Mouse (Mus musculus) hematopoietic stem cell, adult 5-6 weeks (primary cell): ENCODE measurements around the gene Sox11. TPM values are rescaled to one million over a fixed set of nuclear protein-coding genes. Genes with fewer than 3 reads are reported as not detected.

ENCODE experiments used
- ATAC-seq, 2 experiments: fragments of 125-278 bp in 1 of 2; replicated peaks in 1 of 2; 2 replicates each; pipeline ENCODE4 v1.8.0; 2016 to 2017; ENCODE audit warnings: inconsistent platforms in 2 of 2, mild to moderate bottlenecking in 2 of 2, moderate number of reproducible peaks in 2 of 2, low read depth in 1 of 2, moderate TSS enrichment in 1 of 2; ENCODE audit not compliant: low FRiP score in 2 of 2, poor library complexity in 2 of 2, severe bottlenecking in 2 of 2, insufficient read depth in 1 of 2, low TSS enrichment in 1 of 2
- total RNA-seq: library from RNA; stranded (forward); fragments of 172-1452, 232-1000 nt; gene quantifications from 2 replicates; pipeline ENCODE4 v1.2.3, GENCODE M21; 2017

The Sox11 gene
- total RNA-seq = not detected in 2 replicates

DNA sequence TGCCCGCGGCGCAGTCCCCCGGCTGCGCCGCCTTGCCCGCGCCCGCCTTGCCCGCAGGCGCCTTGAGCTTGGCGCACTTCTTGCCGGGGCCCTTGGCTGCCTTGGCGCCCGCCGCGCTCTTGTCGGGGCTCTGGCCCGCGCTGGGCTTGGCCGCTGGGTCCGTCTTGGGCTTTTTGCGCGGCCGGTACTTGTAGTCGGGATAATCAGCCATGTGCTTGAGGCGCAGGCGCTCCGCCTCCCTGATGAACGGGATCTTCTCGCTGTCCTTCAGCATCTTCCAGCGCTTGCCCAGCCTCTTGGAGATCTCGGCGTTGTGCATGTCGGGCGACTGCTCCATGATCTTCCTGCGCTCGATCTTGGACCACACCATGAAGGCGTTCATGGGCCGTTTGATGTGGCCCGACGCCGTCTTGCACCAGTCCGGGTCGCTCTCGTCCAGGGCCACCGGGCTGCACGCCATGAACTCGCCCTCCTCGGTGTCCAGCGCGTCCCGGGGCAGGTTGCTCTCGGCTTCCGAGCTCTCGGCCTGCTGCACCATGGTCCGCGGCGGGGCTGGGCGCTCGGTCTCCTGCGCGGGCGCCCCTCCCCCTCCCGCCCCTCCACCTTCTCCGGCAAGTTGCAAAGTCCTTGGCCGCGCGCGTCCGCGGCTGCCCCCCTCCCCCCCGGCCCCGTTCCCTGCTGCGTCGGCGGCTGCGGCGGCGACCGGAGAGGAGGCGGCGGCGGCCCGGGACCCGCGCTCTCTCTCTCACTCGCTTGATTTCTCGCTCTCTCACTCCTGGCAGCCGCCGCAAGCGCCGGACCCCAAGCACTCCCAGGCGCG is at the start of gene Sox11:
Gene Sox11, minus strand, starts transcription at position 704 of the 820 bp plus-strand sequence.
- peak in 1 of 2 experiments; percentile 21; a peak in 1 of 4 replicates for ATAC-seq

DNA sequence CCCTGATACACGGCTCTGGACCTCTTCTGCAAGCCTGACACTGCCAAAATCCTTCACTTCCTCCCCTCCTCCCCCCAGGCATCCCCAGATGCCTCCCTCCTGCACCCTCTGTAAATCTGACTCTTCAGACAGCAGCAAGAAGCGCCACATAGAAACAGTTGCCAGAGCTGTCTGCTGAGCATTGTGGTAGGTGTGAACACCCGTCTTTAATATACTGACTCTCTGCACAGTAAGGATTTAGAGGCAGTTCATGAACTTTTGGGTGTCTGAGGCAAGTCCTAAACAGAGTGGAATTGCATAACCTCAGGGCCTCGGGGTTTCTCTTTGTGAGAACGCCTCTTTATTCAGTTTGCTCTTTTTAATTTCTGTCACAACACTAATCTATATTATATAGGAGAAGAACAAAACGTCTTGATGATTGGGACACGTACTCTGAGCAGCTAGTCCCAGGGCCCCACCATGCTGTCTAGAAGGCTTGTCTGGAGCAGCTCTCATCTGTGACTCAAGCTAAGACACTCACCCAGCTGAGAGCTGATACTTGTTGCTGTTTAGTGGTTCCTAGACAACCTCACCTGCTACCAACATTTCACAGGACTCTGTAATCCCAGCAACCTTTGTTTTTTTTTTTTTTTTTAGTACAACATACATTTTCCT is 49.4 kb upstream of the Sox11 start:
- ATAC-seq = no peak

DNA sequence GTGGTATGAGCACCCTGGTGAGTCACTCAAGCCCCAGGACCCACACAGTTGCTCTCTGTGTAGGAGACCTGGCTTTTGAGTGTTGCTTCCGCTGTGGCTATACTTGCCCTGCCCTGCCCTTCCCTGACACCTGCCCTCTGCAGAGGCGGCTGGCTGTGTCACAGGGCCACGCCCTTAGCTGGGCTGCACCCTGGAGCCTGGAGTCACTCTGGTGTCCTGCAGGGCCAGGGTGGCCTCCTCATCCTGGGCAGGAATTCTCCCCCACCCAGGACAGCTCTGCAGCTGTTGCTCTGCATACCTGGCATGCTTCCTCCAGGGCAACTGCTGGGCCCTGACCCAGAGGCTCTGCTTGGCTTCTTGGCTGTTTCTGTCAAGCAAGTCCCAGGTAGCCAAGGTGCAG is 48.1 kb upstream of the Sox11 start:
- no peak for ATAC-seq

DNA sequence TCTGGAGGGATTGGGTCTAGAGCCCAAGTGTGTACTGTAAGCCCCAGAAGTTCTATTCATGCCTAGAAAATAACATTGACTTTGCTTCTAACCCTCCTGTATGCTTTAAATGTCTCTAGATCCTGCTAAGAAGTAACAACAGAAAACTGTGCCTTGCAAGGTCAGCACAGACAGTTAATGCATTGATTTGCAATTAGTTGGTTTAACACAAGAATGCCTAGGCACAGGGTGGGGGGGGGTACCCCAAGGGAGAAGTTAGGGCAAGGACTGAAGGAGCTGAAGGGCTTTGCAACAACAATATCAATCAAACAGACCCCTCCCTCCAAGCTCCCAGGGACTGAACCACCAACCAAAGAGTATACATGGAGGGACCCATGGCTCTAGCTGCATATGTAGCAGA is 47.1 kb upstream of the Sox11 start:
- ATAC-seq = no peak

DNA sequence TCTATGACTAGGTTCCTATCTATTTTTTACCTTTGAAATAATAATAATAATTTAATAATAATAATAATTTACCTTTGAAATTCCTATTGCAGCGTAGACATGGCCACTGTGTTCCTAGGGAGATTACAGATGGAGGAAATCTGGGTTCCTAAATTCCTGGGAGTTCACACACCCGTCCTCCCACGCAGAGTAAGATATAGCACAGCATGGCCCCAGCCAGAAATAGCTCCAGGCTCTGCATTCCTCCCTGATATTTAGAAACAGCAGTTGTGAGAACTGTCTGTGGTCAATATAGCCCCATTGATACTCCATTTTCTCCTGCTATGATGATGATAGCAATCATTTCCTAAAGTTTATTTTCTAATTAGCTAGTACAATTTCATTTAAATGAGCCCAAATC is 30.1 kb upstream of the Sox11 start:
- no peak for ATAC-seq

DNA sequence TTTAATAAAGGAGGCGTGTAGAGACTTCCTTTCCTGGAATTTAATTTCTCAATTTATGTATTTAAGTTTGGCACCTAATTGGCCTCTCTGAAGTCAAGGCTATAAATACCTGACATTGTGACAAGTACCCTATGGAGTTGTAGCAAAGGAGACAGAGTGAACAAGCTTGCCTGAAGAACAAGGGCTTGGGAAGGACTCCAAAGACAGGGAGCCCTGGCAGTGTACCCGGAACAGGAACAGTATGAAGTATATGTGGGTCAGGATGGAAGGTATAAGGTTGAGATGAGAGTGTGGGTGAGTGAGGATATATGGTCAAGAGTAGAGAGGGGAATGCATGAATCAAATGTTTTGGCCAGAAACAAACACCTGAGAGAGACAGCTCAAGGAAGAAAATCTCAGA is 28.4 kb upstream of the Sox11 start:
- ATAC-seq = no peak

DNA sequence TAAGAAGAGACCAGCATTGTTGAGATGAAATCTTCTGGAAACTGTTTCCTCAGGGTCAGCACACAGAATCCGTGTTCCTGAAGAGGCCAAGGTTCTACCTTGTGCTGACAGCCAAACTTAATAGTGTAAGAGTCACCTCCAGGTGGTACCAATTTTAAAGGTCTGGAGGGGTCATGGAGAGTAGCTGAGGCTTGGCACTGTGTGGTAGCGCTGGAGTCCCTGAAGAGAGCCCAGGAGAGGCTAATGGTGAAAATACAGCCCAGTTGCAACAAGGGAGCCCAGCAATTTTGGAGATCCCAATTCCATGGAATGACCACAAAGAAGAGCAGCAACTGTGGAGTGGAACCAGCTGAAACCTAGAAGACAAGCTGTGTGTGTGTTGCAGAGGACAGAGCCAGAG is 25.1 kb upstream of the Sox11 start:
- no peak for ATAC-seq

DNA sequence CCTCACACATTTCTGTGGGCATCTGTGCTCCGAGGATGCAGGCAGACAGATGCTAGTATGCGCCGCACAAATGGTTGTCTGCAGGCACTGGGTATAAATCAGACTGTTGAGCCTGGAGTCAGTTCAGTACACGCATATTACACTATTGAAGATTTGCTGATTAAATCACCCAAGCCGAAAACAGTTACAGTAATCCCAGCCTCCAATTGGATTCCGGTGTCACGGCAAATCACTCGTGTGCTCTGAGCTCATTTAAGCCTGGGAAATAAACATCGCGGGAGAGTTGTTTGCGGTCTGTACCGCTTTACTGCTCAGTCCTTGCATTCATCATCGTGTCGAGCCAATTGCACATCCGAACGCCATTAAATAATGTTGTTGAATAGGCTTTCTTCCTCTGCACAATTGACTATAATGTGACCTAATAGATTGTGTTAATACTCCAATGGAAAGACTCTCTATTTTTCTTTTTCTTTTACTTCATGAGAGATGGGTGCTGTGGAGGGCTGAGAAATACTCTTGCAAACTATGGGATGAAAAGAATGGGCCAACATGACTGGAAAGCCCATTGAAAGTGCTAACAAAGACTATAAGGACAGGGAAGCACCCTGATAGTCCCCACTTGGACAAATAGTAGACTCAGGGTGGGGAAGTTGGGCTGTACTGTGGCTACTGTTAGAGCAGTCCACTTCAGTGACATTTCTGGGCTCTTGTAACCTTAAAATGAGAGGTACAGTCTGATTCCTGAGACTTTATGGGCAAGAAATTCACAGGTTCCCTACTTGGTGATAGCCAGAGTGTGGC is 21.7 kb upstream of the Sox11 start:
- ATAC-seq = no peak

DNA sequence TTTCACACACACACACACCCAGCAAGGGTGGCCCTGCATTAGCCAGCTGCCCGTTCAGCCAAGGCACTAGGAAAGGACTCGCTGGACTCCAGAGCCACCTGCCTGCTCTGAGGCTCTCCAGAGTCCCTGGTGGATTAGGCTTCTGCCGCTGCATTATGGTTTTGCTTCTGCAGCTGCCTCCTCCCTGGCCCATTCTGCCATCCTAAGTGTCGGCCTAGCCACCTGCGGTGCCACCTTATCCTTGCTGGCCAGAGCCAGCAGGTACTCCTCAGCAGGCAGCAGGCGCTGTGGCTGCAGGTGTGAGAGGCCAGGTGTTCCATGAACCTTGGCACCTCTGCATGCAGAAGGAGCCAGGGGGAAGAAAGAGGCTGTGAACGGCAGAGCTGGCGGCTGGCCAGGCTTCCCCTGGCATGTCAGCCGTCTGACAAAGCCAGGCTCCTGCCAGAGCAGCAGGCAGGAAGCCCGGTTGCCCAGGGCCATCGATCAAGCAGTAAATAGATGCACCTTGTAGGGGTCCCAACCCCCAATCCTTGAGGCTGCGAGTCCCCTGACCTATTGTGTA is 14.8 kb upstream of the Sox11 start:
- ATAC-seq = no peak

DNA sequence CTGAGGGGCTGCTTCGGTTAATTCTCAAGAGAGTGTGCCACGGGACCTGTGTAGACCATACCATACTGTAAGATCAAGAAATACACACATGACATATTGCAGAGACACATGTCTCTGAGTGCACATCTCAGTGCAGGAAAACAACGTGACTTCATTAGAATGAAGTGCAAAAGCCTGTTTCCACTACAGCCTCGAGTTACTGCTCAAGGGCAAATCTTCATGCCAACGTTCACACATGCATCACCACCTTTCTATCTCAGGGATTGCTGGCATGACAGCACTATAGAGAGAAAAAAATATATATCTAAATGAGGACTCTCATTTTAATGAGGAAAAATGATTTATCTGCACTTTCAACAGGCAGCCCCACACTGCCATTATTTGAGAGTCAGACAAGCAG is 14.2 kb upstream of the Sox11 start:
- ATAC-seq = no peak

DNA sequence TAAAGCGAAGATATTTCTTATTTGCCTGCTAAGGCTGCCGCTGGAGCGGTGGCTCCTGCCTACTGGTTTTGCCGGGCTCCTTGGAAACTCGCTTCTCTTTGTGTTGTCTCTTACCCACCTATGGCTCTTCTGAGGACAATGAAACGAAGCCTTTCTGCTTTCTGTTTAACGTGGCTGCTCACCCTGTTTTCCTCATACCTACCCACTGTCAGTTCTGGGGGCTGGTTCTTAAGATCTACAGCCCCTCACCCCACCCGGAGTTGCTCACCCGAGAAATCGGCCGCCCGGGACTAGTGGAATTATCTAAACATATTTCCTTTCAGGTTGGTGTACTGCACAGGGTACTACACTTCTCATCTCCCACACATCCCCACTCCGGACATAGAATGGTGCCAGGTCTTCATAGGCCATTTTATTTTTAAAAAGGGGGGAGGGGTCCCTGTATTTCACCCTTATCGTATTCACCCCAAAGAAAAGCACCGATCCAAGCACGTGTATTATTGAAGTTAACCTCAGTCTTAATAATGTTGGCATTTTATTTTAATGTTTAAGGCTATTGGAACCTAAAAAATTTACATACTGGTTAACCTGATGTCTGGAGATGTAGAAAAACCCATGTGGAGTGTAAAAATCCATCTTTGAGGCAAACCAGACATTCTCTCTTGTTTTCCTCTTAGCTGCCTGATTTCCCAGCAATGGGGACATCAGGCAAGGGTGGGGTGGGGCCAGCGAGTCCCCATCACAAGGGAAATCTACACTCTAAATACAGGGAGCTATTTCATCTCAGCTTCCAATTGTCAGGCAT is 1.4 kb upstream of the Sox11 start:
- ATAC-seq = no peak

DNA sequence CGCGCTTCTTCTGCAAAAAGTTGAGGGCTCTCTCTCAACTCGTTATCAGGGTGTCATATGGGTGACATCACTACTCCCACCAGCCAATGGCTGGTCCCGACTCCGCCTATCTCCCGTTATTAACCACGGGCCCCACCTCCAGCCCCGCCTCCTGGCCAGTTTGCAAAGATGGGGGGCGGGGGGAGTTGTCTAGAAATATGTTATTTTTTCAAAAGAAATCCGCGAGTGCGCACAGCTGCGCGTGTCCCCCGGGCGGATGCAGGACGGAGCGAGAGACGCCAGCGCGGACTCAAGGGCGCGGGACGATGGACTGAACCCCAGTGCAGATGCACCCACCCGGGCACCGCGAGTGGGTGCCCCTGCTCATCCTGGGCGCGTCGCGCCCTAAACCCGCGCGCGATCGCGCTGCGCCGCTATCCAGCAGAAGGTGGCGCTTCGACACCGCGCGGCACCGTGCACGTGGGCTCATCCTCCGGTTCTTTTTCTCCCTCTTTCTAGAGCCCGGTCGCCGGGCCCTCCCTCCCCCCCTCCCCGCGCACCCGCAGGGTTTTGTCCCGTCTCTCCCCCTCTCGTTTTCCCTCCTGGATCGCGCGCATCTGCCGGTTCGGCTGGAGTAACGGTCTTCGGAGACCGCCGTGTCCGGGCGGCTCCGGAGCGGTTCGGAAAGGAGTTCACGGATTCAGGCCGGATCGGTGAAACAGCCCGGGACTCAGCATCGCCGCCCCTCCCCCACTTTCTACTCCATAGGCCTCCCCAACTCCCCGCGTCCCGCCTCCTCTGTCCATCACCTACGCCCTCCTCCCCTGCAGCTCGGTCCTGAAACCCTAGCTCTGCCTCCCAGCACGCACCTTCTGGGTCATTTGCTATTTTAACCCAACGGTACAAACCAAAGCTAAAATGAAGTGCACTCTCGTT is 574 bp upstream of the Sox11 start:
- ATAC-seq = no peak

DNA sequence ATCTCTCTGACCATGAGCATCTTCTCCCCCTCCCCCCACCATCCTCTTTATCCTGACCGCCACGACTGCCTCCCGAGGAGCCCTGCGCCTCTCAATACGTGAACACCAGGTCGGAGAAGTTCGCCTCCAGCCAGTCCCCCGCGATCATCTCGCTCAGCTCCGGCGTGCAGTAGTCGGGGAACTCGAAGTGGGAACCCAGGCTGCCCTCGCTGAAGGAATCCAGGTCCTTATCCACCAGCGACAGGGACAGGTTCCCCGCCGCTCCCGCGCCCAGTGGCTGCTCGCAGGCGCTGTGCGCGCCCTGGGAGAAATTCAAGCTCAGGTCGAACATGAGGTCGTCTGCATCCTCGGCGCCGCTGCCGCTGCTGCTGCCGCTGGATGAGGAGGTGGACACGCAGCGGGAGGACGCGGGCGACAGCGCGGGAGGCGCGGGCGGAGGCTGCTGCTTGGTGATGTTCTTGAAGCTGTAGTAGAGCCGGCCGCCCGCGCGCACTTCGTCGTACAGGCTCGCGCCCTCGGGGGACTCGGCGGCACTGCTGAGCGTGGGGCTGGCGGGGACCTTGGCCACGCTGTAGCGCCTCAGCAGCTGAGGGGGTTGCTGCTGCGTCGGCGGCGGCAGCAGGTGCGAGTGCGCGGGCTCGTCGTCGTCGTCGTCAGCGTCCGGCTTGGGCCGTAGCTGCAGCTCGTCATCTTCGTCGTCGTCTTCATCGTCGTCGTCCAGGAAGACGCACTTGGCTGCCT is 1.1 kb downstream of the Sox11 start:
- no peak for ATAC-seq

DNA sequence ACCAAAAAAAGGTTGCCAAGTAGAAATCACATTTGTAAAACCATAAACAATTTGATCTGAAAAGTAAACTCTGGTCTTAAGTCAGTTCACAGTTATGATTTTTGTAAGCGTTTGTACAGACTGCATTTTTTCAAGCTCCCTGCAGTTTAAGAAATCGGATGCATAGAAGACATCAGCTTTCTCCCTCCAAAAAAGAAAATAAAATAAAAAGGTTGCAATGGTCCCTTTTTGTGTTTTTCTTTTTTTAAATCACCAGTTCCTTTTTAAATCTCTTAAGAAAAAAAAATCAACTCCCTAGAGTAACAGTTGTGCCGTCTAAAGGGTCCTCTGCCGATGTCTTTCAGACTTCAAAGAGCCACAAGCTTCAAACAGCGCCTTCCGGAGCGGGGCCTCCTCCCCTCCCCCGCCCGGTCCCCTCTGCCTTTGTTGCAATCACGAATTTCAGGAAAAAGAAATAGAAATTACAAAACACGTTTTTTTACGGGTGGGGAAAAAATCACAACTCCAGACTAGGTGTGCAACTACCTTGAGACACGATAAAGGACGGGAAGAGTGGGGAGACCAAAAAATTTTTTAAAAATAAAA is 1.8 kb downstream of the Sox11 start:
- ATAC-seq = no peak

DNA sequence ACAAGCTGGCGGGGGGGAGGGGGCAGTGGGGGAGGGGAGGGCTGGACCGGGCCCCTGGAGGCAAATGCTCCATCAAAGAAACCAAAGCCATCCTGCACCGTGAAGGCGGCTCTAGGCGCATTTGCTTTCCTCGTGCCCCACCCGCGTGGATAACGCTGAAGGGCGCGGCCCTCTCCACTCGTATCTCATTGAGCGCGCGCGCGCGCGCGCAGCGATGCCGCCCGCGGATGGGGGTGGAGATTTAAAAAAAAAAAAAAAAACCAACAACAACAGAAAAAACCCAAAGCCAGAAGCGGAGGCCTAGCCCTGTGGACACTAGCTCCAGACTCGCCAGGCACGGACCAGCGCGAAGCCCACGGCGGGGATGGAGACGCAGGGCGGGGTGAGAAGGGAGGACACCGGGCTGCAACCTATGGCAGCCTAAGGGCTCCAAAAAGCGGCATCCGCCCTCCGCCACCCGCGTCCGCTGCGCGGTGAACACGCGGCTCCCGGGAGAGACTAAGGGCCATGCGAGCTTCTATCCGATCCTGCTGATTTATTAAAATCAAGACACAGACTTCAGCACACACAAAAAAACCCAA is 3.1 kb downstream of the Sox11 start:
- no peak for ATAC-seq
